Mouse (Mus musculus) spleen, embryonic (tissue): ENCODE data around the gene Cald1.

ENCODE experiments used
- CTCF ChIA-PET: fragments of 350-600 bp; sonication (Branson Sonifier 250); formaldehyde crosslinking; loops from one replicate; lab custom pipeline; 2022; lab: Charles Lee

The Cald1 gene

GRCm38 (mm10) chr6:34758340-34758739 is 160.0 kb downstream of the Cald1 start:
- CTCF ChIA-PET, result interaction anchor here (0.6 kb wide), 1 partner anchor 8 kb away, joined by 3 read pairs; no protein-coding TSS in a partner anchor

GRCm38 (mm10) chr6:34760023-34760422 is 161.7 kb downstream of the Cald1 start:
- CTCF ChIA-PET, result no interaction called here

- CTCF ChIA-PET, result no interaction called here
Measured at GRCm38 (mm10) chr6:34765721-34766120, 167.4 kb downstream of the Cald1 start.

GRCm38 (mm10) chr6:34769984-34770383 is 171.7 kb downstream of the Cald1 start:
- CTCF ChIA-PET, result no interaction called here

GRCm38 (mm10) chr6:34770491-34770890 is 172.2 kb downstream of the Cald1 start:
- CTCF ChIA-PET, result no interaction called here

GRCm38 (mm10) chr6:34776396-34776795 is 178.1 kb downstream of the Cald1 start:
- CTCF ChIA-PET, result interaction anchor here (0.7 kb wide), 1 partner anchor 129 kb away, joined by 4 read pairs; no protein-coding TSS in a partner anchor

GRCm38 (mm10) chr6:34777094-34777493 is 178.8 kb downstream of the Cald1 start:
- CTCF ChIA-PET, result interaction anchor here (0.7 to 1.1 kb wide), 2 partner anchors 12 to 128 kb away, joined by 3 to 4 read pairs; no protein-coding TSS in a partner anchor

- CTCF ChIA-PET, result interaction anchor here (0.7 kb wide), 1 partner anchor 25 kb away, joined by 3 read pairs; no protein-coding TSS in a partner anchor
Measured at GRCm38 (mm10) chr6:34777981-34778668, 179.8 kb downstream of the Cald1 start.

GRCm38 (mm10) chr6:34780231-34780942 is 182.1 kb downstream of the Cald1 start, which contains the start of gene Agbl3:
TSS of gene Agbl3 (plus strand) at chr6:34780432.
- CTCF ChIA-PET, result interaction anchor here (0.5 to 1.0 kb wide), 2 partner anchors 77 to 98 kb away, joined by 3 to 5 read pairs; no protein-coding TSS in a partner anchor

- CTCF ChIA-PET, result interaction anchor here (0.5 to 1.0 kb wide), 2 partner anchors 76 to 98 kb away, joined by 3 to 5 read pairs; no protein-coding TSS in a partner anchor
Measured at GRCm38 (mm10) chr6:34780943-34781289, 182.6 kb downstream of the Cald1 start.

GRCm38 (mm10) chr6:34782493-34782892 is 184.2 kb downstream of the Cald1 start:
- CTCF ChIA-PET, result no interaction called here

- CTCF ChIA-PET, result no interaction called here
Measured at GRCm38 (mm10) chr6:34796881-34797280, 198.6 kb downstream of the Cald1 start.

GRCm38 (mm10) chr6:34797887-34798286 is 199.6 kb downstream of the Cald1 start:
- CTCF ChIA-PET, result no interaction called here

GRCm38 (mm10) chr6:34805582-34805981 is 207.3 kb downstream of the Cald1 start:
- CTCF ChIA-PET, result no interaction called here

- CTCF ChIA-PET, result no interaction called here
Measured at GRCm38 (mm10) chr6:34810651-34811050, 212.4 kb downstream of the Cald1 start.

GRCm38 (mm10) chr6:34824406-34824805 is 226.1 kb downstream of the Cald1 start:
- CTCF ChIA-PET, result no interaction called here
